Mouse (Mus musculus) megakaryocyte, adult 5-6 weeks (primary cell): Measurements from ENCODE around the gene Psmf1. TPM values are rescaled to one million over a fixed set of nuclear protein-coding genes. Genes with fewer than 3 reads are reported as not detected.

Experiments used
- ATAC-seq: 2 replicates; pipeline ENCODE4 v1.8.0; 2016; ENCODE audit warnings: mild to moderate bottlenecking, inconsistent platforms; ENCODE audit not compliant: poor library complexity, severe bottlenecking
- total RNA-seq, 2 experiments: library from RNA; stranded (forward) in 1 of 2; stranded (reverse) in 1 of 2; fragments of 153-499, 151-499 nt in 1 of 2; fragments of 221-1000, 200-1000 nt in 1 of 2; gene quantifications; 2 replicates each; pipeline versions ENCODE4 v1.2.3 to v1.2.4; 2015 to 2017

Gene Psmf1
- 18.0 and 19.0 TPM in 2 replicates for total RNA-seq (2015)
- 10.1 and 10.8 TPM in 2 replicates for total RNA-seq (2017)

- ATAC-seq, result no peak
Measured at GRCm38 (mm10) chr2:151743845-151744244, at the start of gene Psmf1. Gene Psmf1 (minus strand): TSS chr2:151744186.

- no peak for ATAC-seq
Measured at GRCm38 (mm10) chr2:151791156-151791555, 47.2 kb upstream of the Psmf1 start.

DNA sequence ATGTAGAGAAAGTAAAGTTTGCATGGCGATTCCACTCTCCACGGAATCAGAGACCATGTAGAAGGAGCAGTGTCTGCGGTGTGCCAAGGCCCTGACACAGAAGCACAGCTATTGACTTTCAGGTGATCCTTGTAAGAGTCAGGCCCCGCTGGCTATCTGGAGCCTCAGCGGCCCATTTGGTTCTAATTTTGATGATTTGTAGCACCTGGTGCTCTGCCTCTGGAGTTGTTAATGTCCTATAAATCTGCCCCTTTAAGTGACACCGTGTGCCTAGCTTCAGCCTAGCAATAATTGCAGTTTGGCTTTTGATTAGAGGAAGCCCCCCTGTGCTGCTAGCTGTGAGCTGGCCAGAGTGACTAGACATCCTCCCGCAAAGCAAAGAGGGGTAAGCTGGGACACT, 46.2 kb upstream of the Psmf1 start:
- no peak for ATAC-seq

DNA sequence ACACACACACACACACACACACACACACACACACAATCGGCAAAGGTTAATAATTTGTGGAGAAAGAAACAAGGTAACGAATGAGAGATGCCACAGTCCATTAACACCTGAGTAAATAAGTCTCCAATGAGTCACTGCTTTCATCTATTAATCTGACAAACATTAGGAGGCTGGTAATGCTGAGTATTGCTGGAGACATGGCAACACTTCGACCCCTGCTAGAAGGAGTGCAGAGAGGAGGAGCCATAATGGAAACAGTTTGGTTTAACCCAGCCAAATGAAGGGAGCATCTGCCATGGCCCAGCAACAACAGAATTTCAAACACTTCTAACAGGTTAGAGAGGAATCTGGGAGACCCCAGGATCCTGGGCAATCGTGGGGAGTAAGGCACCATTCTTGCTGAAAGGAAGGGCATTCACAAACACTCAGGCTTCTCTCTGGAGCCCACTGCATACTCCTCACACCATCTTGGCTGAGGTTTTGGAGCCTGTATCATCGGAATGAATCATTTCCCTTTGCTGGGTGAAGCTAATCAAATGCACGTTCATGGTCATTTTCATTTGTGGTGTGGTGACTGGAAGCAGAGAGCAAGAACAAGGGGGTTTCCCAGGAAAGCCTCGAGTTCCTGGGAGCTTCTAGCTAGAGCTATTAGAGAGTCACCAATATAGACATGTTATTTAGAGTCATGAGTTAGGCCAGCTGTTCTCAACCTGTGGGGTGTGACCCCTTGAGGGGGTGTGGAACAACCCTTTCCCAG, 44.4 kb upstream of the Psmf1 start:
- ATAC-seq, result no peak

GRCm38 (mm10) chr2:151783493-151783892, 39.5 kb upstream of the Psmf1 start:
- no peak for ATAC-seq

GRCm38 (mm10) chr2:151777366-151777765, 33.4 kb upstream of the Psmf1 start:
- no peak for ATAC-seq

DNA sequence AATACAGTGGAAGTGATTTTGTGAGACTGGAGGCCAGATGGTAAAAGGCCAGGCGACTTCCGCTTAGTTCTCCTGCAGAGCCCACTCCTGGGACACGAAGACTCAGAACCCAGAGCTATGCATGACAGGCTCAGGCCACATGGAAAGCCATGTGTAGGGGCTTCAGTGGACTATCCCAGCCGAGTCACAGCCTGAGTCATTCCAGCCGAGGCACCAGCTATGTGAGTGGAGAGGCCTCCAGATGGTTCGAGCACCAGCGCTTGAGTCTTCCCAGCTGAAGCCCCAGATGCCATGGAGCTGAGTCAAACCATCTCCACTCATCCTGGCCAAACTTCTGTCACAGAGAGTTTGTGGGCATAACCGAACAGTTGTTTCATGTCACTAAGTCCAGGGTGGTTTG, 29.5 kb upstream of the Psmf1 start:
- ATAC-seq, result no peak

- ATAC-seq, result no peak
Measured at GRCm38 (mm10) chr2:151772169-151772568, 28.2 kb upstream of the Psmf1 start.

DNA sequence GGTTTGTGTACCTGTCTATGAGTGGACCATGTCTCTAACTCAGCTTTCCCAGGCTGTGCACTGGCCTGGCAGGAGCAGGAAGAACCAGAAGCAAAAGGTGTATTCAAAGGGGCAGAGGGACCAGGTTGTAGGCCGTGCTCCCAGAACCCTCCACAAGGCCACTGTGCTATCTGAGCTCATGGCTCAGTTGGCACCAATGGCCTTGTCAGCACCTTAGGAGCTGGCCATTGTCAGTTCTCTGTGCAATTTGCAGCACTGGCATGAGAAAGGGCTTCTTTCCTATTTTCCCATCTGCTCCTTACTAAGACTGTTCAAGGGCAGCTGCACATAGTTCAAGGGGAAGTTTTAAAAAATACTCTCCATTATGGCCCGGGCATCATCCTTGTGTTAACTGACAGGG, 20.6 kb upstream of the Psmf1 start:
- no peak for ATAC-seq

DNA sequence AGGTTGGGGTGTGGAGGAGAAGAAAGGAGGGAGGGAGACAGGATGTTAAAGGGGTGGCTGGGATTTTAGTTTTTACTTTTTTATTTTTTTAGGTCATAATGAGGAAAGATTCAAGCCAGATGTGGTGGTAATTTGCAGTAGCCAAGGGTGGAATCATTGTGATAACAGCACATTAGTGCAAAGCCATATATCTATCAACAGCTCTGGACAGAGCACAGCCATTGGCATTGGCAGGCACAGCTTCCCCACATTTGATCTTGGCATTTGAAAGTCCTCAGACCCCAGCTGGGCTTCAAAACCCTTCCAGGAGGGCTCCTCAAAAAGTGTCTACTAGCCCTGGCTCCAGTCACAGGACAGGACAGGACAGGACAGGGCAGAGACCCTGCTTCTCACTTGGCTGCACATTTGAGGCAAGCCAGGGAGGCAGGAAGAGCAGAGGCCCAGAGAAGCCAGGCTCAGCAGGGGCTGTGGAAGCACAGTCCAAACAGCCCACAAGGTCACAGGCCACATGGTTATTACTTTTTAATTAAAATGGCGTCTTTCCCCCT, 14.9 kb upstream of the Psmf1 start:
- no peak for ATAC-seq

- ATAC-seq, result no peak
Measured at GRCm38 (mm10) chr2:151757451-151757850, 13.5 kb upstream of the Psmf1 start.

DNA sequence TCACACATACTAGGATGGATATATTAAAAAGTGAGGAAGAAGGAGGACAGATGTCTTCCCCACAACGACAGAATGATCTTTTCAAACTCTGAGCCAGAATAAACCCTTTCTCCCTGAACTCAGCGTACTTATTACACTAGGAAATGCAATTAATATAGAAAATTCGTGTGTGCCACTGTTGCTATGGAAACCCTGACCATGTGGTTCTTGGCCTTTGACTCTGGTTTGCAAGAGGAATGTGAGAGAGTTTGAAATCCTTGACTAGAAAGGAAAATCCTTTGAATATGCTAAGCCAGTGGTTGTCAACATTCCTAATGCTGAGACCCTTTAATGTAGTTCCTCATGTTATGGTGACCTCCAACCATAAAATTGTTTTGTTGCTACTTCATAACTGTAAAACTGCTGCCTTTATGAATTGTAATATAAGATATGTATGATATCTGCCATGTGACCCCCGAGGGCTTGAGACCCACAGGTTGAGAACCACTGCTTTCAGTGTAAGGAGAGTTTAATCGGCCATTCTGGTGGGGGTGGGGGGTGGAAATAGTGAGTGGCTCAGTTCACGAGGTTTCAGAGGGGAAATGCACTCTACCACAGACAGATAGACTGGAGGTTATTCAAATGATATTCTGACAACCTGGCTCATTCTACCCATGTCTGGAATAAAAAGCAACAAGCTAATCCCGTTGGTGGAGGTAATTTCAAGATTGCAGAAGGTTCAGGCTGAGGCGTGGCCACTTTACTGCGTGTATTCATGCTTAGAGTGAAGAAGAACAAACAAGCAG, 12.5 kb upstream of the Psmf1 start:
- no peak for ATAC-seq

- no peak for ATAC-seq
Measured at GRCm38 (mm10) chr2:151751330-151751729, 7.3 kb upstream of the Psmf1 start.

DNA sequence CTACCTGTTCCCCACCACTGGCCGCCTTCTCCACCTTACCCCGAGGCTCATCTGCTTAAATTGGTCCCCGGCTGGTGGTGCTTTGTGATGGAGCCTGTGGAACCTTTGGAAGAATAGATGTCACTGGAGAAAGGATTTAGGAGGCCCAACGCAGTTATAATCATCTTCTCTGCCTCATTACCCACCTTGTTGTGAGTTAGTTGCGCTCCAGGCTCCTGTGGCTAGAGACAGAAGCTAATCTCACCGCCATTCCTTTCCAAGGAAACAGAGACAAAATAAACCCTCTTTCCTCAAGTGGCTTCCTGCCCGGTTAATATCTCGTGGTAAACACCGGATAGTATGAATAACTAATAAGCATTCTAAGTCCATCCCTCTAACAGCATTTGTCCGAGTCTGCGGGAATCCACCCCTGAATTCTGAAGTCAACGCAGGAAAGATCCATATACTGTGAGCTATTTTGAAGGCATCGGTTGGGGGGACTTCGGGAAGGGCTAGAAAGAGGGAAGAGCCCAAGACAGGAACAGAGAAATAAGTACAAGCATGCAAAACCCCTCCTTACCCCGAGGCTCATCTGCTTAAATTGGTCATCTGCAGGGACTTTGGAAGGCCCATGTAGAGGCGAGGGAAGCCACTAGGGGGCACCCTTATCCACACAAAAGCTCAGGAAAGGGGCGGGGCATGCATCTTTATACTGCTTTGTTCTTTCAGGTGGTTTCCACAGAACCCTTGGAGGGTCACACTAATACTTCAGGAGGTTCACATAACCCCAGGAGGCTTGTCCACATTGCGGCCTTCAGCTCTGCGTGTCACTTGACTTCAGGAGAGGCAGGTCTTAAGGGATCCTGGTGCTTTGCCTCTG, 4.1 kb upstream of the Psmf1 start:
- ATAC-seq, result peak; percentile 86

- no peak for ATAC-seq
Measured at GRCm38 (mm10) chr2:151742850-151743679, 921 bp downstream of the Psmf1 start.

DNA sequence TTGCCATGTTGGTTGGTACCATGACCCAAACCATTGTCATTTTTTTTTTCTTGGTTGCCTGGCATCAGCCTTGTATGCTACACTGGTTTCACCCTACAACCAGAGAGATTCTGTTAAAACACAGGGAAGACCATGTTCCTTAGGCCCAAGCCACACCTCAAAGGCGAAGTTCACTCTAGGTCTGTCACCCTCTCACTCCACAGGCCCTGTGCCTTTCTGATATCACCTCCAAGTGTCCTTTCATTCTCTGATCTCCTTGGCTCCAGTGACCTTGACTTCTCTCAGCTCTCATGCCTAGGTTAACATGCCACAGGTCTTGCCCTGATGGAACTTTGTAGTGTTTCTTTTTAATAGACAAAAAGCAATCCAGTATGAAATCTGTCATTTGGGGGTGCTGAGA, 1.9 kb downstream of the Psmf1 start:
- no peak for ATAC-seq

- peak; percentile 92 for ATAC-seq
Measured at GRCm38 (mm10) chr2:151740741-151741526, 3.1 kb downstream of the Psmf1 start.

DNA sequence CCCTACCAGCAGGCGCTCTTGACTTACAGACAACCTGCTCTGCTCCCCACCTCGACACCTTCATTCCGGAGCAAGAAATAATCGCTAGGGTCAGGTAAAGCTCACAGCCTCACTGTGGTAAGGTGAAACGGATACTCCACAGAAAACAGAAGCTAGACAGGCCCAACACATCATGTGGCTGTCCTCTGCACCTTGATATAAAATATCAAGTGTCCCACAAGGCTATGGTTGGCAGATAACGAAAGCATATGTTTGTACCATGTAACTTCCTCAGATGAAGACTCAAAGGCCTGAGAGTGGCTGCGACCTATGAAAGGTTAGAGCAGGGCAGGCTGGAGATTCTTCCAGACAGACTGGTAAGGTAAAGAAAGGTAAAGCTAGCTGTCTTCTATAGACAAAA, 4.5 kb downstream of the Psmf1 start:
- ATAC-seq, result no peak

GRCm38 (mm10) chr2:151739081-151739480, 4.9 kb downstream of the Psmf1 start:
- ATAC-seq, result no peak
